Mouse (Mus musculus) layer of hippocampus, adult 6 months (tissue): ENCODE data around the gene Anapc4. TPM values are rescaled to one million over a fixed set of nuclear protein-coding genes. Genes with fewer than 3 reads are reported as not detected.

Experiments used
- long read RNA-seq, 2 experiments: library from polyadenylated mRNA; unstranded; transcript quantifications; one replicate each; pipeline ENCODE4 v2.0.0; 2019 to 2020
- polyA plus RNA-seq: library from polyadenylated mRNA; unstranded; fragments of <200 nt; fragmentation: Nextera tagmentation; gene quantifications from 2 replicates; pipeline ENCODE4 v1.2.3, GENCODE M21; 2021

Gene Anapc4
- 34.8 and 40.9 TPM in 2 replicates for polyA plus RNA-seq
- long read RNA-seq, experiment 1, transcript Anapc4-201 (28 exons, 3,854 nt), result major isoform, 61 of 88 reads
- long read RNA-seq, experiment 1, partial matches to known transcripts, result 17 of 88 reads
- long read RNA-seq, experiment 1, other reads (novel, unspliced or antisense), result 8 of 88 reads
- long read RNA-seq, experiment 2, transcript Anapc4-201 (28 exons, 3,854 nt), result major isoform, 324 of 361 reads
- long read RNA-seq, experiment 2, partial matches to known transcripts, result 9 of 361 reads
- long read RNA-seq, experiment 2, other reads (novel, unspliced or antisense), result 28 of 361 reads

GRCm38 (mm10) chr5:52833761-52834274 lies at the start of gene Anapc4:
TSS of gene Anapc4 (plus strand) at chr5:52834012.

Other genes with a start within 250 kb of the Anapc4 start
- gene Sepsecs, start 164.3 kb upstream of the Anapc4 start, polyA plus RNA-seq, result 3.4 and 4.5 TPM in 2 replicates
- gene Pi4k2b, start 92.4 kb upstream of the Anapc4 start, polyA plus RNA-seq, result 1.0 and 1.6 TPM in 2 replicates
- 4.9 and 5.4 TPM in 2 replicates for gene Zcchc4, start 58.6 kb upstream of the Anapc4 start, polyA plus RNA-seq
- not detected in 2 replicates for gene Slc34a2, start 204.1 kb downstream of the Anapc4 start, polyA plus RNA-seq